Mouse (Mus musculus): Measurements from ENCODE around the gene Primpol. TPM values are rescaled to one million over a fixed set of nuclear protein-coding genes. Genes with fewer than 3 reads are reported as not detected.

Gene Primpol
- 1 to 10 TPM; 3.4 to 5.8 TPM for total RNA-seq (2021)

- DNase-seq (ENCODE audit: extremely low spot score in 1 of 2, low spot score in 1 of 2): peak; percentile 81 to 89
These were observed at the start of gene Primpol, which contains the start of gene Casp3 for GRCm38 (mm10) chr8:46616879-46617689. Primpol (minus strand) TSS chr8:46617212. Casp3 (plus strand) TSS chr8:46617291.

DNA sequence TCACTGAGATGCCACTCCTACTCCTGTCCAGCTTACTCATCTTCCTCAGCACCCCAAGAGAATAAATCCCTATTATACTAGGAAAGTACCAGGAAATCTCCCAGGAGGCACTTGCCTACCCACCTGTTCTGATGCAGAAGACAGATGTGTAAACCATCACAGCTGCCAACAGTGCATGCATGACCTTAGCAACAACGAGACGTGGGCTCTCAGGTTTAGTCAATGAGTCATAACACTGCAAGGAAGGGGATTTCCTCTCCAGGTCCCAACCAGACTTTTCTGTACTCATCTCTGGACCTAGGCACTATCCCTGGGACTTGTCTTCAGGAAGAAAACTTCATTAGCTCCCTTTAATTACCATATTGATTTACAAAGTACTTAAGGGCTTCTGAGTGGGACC, 38.9 kb upstream of the Primpol start:
- DNase-seq (ENCODE audit: extremely low spot score in 1 of 2, low spot score in 1 of 2): no peak

GRCm38 (mm10) chr8:46651872-46652271, 34.9 kb upstream of the Primpol start:
- no peak for DNase-seq (ENCODE audit: extremely low spot score in 1 of 2, low spot score in 1 of 2)

- no peak for DNase-seq (ENCODE audit: extremely low spot score in 1 of 2, low spot score in 1 of 2)
These were observed 31.4 kb upstream of the Primpol start for GRCm38 (mm10) chr8:46648421-46648820.

DNA sequence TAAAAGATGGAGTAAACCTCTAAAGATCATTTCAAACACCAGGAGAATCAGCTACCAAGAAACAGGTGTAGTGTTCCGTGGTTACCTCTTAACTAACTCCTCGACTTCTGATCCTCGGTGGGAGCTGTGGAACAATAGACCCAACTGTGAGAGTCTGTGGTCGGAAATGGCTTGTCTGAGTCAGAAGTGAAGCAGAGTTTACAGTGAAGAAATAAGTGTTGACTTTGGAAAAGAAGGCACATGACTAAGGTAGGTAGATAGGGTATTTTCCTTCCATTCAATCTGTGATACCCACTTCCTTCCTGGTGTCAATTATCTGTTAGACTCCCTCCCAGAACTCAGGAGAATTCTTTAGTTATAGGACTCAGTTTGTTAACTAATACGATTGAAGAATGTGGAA, 24.3 kb upstream of the Primpol start:
- no peak for DNase-seq (ENCODE audit: extremely low spot score in 1 of 2, low spot score in 1 of 2)

- no peak for DNase-seq (ENCODE audit: extremely low spot score in 1 of 2, low spot score in 1 of 2)
These were observed 22.8 kb upstream of the Primpol start for GRCm38 (mm10) chr8:46639852-46640251.

DNA sequence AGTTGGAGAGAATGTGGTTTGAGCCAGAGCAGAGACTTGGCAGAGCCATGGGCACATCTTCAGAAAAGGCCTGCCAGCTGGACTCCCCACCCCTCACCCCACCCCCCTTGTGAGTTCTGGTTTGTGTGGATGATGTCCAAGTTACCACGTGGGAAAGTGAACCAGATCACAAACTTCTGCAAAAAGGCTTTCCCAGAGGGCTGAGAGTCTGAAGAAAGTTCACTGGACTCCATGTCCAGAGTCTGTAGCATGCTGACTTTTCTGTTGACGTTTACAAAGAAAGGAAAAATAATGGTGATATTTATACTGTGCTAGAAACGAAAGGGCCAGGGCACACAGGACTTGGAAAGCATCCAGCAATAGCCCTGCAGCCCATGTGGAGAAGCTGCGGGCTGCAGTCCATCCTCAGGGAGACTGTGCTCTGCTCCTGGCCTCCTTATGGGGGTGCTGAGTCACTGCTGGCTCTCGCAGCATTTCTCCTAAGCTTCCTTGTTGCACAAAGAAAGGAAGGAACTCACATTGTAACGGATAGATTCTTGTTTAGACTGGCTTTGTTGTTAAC, 22.1 kb upstream of the Primpol start:
- DNase-seq (ENCODE audit: extremely low spot score in 1 of 2, low spot score in 1 of 2): no peak

- DNase-seq (ENCODE audit: extremely low spot score in 1 of 2, low spot score in 1 of 2): no peak
These were observed 13.9 kb upstream of the Primpol start for GRCm38 (mm10) chr8:46630932-46631331.

GRCm38 (mm10) chr8:46630422-46630821, 13.4 kb upstream of the Primpol start:
- no peak for DNase-seq (ENCODE audit: extremely low spot score in 1 of 2, low spot score in 1 of 2)

GRCm38 (mm10) chr8:46628645-46629044, 11.6 kb upstream of the Primpol start:
- DNase-seq (ENCODE audit: extremely low spot score in 1 of 2, low spot score in 1 of 2): no peak

DNA sequence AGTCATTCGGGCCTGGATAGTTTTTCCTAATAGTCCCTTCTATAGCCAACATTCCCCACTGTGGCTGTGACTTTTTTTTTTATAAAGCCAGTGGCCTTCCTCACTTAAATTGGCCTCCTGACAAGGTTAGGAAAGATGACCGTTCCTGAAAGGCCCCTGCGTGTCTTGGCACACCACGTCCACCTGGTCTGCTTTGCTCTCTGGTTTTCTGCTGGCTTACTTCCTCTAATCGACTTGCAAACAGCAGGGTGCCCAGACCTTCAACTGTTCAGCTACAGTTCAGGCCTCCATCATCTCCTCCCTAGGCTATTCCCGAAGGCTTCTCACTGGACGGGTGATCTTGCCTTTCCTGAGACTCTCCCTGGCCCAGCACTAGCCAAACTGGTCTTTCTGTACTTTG, 10.9 kb upstream of the Primpol start:
- no peak for DNase-seq (ENCODE audit: extremely low spot score in 1 of 2, low spot score in 1 of 2)

GRCm38 (mm10) chr8:46626642-46627041, 9.6 kb upstream of the Primpol start:
- no peak for DNase-seq (ENCODE audit: extremely low spot score in 1 of 2, low spot score in 1 of 2)

DNA sequence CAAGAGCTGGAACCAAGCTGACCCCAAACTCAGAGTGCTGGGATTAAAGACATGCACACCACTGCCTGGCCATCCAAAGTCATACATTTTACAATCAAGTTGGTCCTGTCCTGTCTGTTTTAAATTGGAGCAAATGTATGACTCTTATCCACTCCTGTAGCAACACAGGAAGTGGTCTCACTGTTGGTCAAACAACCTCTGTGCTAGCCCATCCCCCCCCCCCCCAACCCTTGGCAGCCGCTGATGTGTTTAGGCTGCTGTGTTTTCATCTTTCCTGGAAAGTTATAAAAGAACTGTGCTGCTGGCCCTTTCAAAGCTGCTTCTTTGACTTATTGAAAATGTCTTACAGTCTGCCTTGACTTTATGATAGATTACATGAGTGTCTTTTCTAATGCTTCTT, 8.2 kb upstream of the Primpol start:
- no peak for DNase-seq (ENCODE audit: extremely low spot score in 1 of 2, low spot score in 1 of 2)

DNA sequence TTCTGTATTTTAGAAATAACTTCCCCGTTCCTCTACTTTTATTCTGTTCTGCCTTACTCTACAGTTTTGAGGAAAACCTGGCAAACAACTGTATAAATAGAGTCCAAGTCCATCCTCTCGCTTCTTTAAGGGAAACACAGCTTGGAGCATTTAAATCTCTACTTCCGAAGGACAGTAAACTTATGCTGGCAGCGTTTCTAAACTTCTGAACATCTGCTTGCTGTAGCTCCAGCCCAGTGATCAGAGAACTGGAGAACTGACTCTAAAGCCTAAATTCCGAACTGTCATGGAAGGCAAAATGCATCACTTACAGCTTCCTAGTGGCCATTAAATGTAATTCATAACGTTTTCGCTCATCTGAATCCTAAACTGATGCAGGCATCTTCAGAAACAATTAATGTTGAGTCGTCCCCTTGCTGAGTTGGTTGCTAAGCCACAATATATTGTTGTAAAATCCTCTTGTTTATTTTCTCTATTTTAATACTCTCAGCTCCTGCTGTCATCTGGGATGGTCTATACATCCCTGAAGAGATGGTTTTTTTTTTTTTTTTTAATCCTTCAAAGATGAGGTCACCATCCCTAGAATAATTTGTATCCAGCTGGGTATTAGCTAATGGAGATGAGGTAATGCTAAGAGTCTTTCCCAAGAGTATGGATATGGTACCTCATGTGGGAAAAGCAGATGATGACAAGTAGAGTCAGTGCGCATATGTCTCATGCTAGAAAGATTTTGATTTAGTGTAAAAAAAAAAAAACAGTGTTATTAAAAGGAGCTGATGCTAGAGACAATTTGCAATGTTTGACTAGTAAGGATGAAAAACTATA, 5.6 kb upstream of the Primpol start:
- no peak for DNase-seq (ENCODE audit: extremely low spot score in 1 of 2, low spot score in 1 of 2)

DNA sequence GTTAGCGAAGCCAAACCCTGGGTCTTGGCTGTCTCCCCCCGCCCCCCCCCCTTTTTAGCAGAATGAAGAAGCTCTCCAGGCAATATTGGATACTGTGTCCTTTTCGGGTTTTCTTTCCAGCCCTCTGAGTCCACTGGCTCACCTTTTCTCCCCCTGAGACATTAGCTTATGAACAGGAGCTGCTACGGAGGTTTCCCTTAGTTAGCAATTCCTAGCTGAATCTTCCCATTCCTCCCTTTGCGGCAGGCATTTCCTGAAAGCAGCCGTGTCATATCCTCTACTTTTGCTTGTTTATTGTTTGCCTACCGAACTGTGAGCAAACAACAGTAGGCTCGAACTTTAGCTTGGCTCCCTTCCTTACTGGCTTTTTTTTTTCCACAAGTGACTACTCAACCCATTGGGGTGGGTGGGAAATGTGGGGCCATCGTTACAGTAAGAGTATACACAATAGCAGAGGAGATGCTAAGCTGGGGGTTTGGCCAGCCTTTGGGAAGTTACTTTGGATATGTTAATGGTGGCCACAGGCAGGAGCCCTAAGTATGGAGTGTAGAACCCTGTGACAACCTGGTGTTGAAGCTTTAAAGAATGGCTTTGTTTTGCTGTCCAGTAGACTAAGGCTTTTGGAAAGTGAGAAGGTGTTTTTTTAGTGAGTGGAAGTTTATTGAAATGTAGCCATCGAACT, 1.8 kb upstream of the Primpol start:
- DNase-seq (ENCODE audit: extremely low spot score in 1 of 2, low spot score in 1 of 2): no peak

GRCm38 (mm10) chr8:46617690-46618620, 943 bp upstream of the Primpol start:
- DNase-seq (ENCODE audit: extremely low spot score in 1 of 2, low spot score in 1 of 2): no peak

- no peak for DNase-seq (ENCODE audit: extremely low spot score in 1 of 2, low spot score in 1 of 2)
These were observed 1.1 kb downstream of the Primpol start for GRCm38 (mm10) chr8:46615936-46616335.

GRCm38 (mm10) chr8:46613377-46613776, 3.6 kb downstream of the Primpol start:
- DNase-seq (ENCODE audit: extremely low spot score in 1 of 2, low spot score in 1 of 2): no peak

DNA sequence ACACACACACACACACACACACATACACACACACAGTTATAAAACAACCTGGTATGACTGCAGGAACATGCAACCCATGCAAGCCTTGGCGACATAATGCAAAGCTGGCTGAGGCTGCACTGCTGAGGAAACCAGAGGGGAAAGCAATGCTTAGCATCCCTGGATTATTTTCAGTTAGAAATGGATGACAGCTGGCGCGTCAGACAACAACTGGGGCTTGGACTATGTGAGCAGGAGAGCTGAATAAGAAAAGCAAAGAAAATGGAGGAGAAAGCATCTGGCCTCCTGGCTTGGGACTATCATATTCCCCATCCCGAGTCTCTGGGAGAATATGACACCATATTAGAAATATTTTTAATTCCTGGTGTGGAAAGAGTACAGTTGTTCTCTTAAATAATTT, 4.1 kb downstream of the Primpol start:
- DNase-seq (ENCODE audit: extremely low spot score in 1 of 2, low spot score in 1 of 2): no peak

- DNase-seq (ENCODE audit: extremely low spot score in 1 of 2, low spot score in 1 of 2): no peak
These were observed 5.5 kb downstream of the Primpol start for GRCm38 (mm10) chr8:46611557-46611956.
